Mouse (Mus musculus) heart, adult 18-20 months (tissue): ENCODE measurements around the gene Plk5. TPM values are rescaled to one million over a fixed set of nuclear protein-coding genes. Genes with fewer than 3 reads are reported as not detected.
"Not testable (repeated sequence)": the region's sequence is repeated elsewhere in the genome, so short reads cannot be mapped to it uniquely, and the experiment has no call there.

ENCODE experiments used
- DNase-seq, 2 experiments: peaks; one replicate each; pipeline ENCODE4 v3.0.0; 2021 to 2022; ENCODE audit warnings: mixed read lengths in 1 of 2
- total RNA-seq, 2 experiments: library from RNA; stranded (reverse); gene quantifications; 2 replicates each; pipeline ENCODE4 v1.2.3; 2021

Gene Plk5
- total RNA-seq, 2 experiments from 2014 or later: 0.69 to 1.2 TPM

DNA sequence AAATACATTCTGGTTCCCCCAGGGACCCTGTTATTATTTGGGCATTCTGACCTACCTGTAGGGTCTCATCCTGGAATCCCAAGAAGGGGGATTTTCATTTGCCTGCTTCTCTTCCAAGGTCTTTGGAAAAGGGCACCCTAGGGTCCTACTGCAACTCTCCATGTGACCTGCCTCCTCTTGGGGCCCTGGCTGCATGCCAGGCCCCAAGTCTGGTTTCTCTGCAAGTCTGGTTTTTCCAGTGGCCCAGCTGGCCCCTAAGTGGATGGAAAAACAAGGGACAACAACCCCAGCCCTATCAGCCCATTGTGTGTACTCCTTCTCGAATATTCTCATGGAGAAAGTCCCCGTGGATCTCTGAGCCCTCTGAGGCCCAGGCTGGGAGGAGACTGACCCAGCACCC, 25.4 kb upstream of the Plk5 start:
- DNase-seq: no peak

DNA sequence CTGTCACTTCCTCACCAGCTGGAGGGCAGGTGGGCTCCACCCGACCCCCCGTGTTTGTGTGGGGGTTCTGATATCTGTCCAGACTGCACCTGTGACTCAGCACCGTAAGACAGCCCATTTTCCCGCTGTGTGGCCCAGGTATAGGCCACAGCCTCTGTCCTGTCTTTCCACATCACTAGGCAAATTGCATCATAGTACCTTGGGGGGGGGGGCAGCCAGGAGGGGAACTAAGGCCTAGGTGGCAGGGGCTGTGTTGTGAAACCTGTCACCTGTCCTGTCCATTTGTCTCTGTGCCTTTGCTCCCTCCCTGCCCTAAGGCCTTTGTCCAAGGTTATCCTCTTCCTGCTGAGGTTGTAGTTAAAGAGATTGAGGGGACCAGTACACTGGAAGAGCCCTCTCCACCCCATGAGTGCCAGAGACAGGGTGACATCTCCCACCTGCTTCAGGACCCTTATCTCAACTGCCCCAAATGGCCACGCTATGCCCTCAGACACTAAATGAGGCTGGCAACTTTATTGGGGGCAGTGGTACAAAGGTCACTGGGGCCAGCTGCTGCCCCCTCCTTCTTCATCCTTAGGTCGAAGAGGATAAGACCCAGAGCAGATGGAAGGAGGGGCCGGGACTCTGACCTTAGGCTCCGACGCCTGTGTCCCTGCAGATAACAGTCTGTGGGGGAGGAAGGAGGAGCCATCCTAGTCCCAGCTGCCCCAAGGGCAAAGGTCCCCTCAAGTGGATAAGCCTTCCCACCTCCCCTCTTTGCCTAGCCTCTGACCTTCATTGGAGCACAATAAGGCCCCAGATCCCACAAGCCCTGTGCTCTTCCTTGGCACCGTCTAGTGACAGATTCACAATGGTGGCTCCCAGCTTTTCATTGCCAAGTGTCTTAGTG, 24.4 kb upstream of the Plk5 start:
- no peak for DNase-seq

DNA sequence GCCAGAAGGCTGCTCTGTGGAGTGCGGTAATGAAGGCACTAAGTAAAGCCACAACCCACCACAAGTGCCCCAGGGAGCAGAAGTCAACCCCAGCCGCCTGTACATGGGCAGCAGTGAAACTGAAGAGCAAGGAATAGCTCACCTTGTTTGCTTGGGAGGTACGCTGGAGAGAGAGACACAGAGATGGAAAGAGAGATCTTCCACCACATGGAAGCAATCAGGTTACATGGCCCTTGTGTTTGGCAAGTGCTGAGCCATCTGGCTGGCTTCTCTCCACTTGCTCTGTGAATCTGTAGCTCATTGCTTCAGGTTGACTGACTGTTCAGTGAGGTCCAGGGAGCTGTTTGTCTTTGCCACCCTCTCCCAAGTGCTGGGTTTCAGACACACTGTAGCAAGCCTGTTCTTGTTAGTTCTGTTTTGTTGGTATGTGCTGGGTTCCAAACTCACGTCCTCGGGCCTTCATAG, 23.7 kb upstream of the Plk5 start:
- DNase-seq: no peak

DNA sequence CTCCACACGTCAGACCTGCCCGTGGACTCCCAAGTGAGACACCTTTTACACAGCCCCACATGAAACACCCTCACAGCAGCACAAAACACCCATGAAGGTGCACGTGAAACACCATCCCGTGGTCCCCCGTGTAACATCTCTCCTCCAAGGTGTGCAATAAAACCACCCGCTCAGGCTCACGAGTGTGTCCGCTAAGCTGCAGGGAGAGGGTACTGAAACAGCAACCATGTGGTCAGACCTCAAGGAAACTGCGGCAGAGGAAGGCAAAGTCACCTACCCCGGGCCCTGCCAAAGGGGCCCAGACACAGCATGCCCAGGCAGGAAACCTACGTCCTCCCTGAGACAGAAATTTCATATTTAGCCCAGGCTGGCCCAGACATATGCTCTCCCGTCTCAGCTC, 20.0 kb upstream of the Plk5 start:
- DNase-seq: no peak

GRCm38 (mm10) chr10:80339941-80340750, 16.1 kb upstream of the Plk5 start:
- peak; percentile 84 to 95 for DNase-seq

- DNase-seq: no peak
These were observed 15.2 kb upstream of the Plk5 start for GRCm38 (mm10) chr10:80341026-80341425.

GRCm38 (mm10) chr10:80341491-80342304, 14.6 kb upstream of the Plk5 start:
- no peak for DNase-seq

DNA sequence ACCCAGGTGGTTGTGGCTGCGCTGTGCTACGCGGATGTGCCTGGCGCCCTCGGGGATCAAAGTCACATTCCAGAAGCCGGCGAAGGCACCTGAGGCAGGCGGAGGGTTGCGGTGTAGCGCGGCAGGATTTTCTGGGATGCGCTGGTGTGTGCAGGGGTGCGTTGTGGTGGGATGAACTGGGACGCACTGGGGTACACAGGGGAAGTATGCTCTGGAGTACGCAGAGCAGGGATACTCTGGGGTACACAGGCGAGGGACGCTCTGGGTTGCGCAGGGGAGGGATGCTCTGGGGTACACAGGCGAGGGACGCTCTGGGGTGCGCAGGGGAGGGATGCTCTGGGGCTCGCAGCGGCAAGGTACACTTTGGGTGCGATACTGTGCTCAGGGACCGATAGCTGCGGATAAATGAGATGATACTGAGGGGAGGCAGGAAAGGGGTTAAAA, 13.9 kb upstream of the Plk5 start:
- no peak for DNase-seq

DNA sequence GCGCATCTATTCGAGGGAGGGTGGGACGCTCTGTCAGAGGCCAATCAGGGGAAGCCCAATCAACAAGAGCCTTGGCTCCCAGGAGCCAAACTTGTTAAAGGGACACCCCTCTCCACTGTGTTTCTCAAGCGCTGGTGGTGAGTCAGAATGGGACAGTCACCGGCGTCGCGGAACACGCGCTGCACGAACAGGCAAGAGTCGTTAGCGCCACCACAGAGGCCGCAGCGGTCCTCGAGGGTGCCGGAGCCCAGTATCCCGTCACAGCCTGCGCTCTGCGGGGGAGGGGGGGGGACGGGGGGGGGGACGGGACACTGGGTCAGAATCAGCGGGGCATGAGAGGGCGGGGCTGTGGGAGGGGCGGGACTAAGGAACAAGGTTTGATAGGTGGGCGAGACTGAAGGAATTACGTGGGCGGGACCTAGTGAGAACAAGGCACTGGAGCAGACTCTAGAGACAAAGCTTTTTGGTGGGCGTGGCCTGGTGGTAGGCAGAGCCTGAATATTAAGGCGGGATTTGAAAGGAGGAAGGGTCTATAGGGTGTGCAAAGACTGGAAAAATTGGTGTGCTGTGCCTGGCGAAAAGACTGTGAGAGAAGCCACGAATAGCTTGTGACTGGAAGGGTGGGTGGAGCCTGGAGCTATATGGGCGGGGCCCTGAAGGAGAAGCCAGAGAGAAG, 13.4 kb upstream of the Plk5 start:
- peak; percentile 56 to 57 for DNase-seq

- no peak for DNase-seq
These were observed 12.8 kb upstream of the Plk5 start for GRCm38 (mm10) chr10:80343425-80343895.

DNA sequence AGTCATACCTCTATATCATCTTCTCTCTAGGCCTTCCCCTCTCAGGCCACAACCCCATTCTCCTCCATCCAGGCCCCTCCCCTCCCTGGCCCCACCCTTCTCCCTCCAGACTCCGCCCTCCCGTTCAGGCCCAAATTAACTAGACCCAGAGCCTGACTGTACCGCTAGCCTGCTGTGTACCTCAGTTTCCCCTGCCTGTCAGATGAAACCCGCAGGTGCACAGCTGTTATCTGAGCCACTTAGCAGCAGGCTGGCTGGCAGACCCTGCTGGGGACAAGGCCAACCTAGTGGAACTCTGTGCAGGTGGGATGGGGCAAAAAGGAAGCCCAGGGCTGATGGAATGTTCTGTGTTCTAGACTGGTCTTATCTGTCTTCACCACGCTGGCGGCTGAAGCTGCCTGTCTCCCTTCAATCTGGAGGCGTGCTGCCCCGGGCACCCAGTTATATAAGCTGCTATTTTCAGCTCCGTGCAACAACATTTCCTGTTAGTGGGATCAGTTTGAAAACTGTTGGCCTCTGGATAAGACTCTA, 12.1 kb upstream of the Plk5 start:
- peak; percentile 64 to 76 for DNase-seq

DNA sequence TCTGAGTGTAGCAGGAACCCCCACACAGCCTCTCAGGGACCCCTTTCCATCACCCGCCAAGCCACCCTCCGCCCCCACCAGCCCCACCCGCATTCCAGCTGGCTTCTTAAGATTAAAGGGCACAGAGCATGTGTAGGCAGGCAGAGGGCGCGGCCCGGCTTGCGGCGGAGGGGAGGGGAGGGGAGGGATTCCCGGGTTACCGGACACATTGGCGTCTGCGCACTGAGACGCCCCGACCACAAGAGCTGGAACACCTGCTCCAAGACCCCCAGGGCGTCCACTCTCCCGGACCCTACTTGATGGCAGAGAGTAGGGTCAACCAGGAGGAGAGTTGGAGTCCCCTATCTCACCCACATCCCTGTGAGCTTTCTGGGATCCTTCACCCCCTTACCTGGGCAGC, 11.1 kb upstream of the Plk5 start:
- DNase-seq: no peak

DNA sequence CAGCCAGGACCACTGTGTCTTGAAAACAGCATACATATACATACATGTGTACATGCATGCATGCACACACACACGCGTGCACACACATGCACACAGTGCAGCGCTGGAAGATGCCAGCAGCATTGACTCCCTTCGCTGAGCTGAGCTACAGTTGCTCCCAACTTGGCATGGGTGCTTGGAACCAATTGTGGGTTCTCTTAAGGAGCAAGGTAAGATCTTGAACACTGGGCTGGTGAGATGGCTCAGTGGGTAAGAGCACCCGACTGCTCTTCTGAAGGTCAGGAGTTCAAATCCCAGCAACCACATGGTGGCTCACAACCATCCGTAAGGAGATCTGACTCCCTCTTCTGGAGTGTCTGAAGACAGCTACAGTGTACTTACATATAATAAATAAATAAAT, 10.3 kb upstream of the Plk5 start:
- not testable (repeated sequence) for DNase-seq

- peak; percentile 72 to 77 for DNase-seq
These were observed 8.7 kb upstream of the Plk5 start for GRCm38 (mm10) chr10:80347514-80347967.

- peak; percentile 82 to 87 for DNase-seq
These were observed 7.9 kb upstream of the Plk5 start, which contains the start of gene Adamtsl5 for GRCm38 (mm10) chr10:80348244-80348781. TSS of gene Adamtsl5 (minus strand) at chr10:80348412.

DNA sequence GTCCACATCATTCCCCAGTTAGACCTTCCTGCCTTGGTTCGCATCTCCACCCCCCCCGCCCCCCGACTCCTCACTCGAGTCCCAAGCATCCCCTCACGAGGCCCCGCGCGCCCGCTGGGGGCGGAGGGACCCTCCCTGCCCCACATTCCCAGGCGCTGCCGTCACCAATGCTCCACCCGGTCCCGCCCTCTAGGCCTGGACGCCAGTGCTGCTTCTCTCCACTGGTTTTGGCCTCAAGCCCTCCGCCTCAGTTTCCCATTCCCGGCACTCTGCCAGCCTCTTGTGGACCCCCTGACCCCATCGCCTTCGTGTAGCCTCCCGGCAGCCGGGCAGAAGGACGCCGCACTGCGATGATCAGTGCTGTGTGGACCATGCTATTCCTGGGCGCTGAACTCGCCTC, 7.3 kb upstream of the Plk5 start:
- DNase-seq: peak; percentile 47 to 48

- peak; percentile 82 to 95 for DNase-seq
These were observed 6.0 kb upstream of the Plk5 start for GRCm38 (mm10) chr10:80350292-80350691.

DNA sequence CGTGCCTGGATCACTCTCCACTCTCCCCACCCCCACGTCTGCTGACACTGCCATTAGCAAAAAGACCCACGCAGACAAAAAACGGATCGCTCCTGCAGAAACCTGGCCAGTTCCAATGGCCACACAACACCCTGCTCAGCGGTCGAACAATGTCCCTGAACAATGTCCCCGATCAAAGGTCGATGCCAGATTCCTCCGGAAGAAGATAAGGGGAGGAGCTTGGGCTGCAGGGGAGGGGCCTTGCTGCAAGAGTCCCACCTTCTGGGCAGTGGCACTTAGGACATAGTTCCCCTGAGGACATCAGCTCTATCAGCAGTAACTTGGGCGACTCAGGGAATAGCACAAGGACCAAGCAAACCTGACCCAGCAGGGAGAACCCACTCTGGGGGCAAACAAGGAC, 4.4 kb upstream of the Plk5 start:
- DNase-seq: no peak

DNA sequence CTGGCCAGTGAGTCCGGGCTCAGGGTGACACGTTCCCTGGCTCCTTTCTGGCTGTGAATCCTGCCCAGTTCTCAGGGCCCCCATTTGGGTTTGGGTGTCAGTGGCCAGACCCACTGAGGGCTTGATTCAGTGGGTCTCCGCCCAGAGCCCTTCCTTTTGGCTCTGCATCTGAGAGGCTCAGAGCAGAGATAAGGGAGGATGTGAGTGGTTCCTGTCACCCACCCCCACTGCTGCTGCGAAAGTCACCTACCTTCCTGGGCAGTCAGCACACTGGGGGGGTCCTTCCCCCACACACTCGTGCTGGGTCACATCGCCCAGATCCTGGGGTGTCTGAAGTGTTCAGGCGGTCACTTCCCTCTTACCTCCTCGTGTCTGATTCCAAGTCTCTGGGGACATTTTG, 3.5 kb upstream of the Plk5 start:
- DNase-seq: no peak

DNA sequence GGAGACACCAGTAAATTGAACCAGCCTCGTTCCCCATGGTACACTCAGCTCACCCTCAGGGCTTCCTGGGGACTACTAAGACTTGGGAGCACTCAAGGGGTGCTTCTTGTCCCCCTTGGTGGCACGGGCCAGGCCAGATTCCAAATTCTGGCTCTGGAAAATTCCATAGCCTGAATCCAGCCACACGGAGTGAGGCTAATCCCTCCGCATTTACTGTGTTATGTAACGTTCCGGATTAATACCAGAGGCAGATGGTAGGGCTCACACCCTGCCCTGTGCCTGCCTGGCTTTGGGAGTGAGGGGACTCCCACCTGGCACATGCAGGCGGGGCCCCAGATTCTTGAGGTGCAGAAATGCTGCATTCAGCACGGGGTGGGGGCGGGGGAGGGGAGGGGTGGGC, 828 bp upstream of the Plk5 start:
- no peak for DNase-seq

DNA sequence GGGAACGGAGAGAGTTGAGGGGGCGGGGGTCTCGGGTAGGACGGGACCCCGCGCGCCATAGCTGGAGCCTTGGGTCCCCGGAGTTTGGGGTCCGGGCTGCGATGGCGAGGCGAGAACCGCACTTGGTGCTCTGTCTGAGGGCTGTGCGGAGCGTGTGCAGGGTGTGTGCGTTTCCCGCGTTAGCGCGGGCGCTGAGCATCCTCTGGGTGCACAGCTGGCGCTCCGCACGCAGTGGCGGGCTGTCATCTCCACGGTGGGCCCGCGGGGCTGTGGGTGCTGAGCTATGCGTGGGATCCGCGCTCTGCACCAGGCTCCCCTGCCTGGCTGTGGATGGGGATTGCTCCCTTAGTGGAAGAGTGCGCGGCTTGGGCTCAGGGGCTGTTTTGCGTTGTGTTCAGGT, 478 bp downstream of the Plk5 start:
- DNase-seq: no peak
